Mouse (Mus musculus) liver, postnatal 0 days (tissue): Measurements from ENCODE around the gene Rbpjl.
A peak's percentile ranks its signal among the peaks of the same experiment; 100 is the strongest.

ENCODE experiments used
- CTCF ChIP-seq: sonication (generic); IDR thresholded peaks from 2 replicates; pipeline ENCODE4 v1.5.1; 2016; ENCODE audit warnings: antibody characterized with exemption, low read depth
- EP300 ChIP-seq: IDR thresholded peaks from 2 replicates; pipeline ENCODE4 v1.6.1; 2016; ENCODE audit warnings: antibody characterized with exemption, low read depth, mild to moderate bottlenecking

- TF ChIP-seq CTCF (no peak), EP300 (peak; percentile 37; the same call in 1 of the 2 replicates)
Observed at GRCm38 (mm10) chr2:164422675-164423393, 19.9 kb downstream of the Rbpjl start.
